Comparison of ENCODE assay signal across 9 mouse cellular contexts in genomic region chr19:10190796-10191195, GRCm38 (mm10). TPM values are rescaled to one million over a fixed set of nuclear protein-coding genes. Genes with fewer than 3 reads are reported as not detected.
A peak's percentile ranks its signal among the peaks of the same experiment; 100 is the strongest.
DNase-seq lines count a peak whose midpoint lies in the region; TF ChIP-seq lines count a peak whose summit lies in the region.
"Had no signal": no experiment of that assay in that cellular context is flagged by ENCODE, and none has a peak within 500 bp of the region (broad histone marks: within the 10 kb centered on the region; RNA-seq: fewer than 3 reads in every experiment).

No protein-coding gene starts in this region.

- peak; percentile 57; the same call in 1 of the 2 replicates for TF ChIP-seq CTCF in cerebellum, adult 2 months (IDR thresholded peaks at IDR 0.05; ENCODE audit: borderline replicate concordance, insufficient read depth, low read depth, low read length)
- peak; percentile 66 for TF ChIP-seq CTCF in cortical plate, adult 2 months (IDR thresholded peaks at IDR 0.05; ENCODE audit: extremely low read depth, insufficient read depth, low read length)

- H3K27ac ChIP-seq in cerebellum, adult 2 months (ENCODE audit: insufficient read depth, low read length): no peak overlapping the region
- H3K27ac ChIP-seq in cortical plate, adult 2 months (ENCODE audit: insufficient read depth, low read length): no peak overlapping the region
- peak overlapping the region; percentile 84 for H3K27ac ChIP-seq in macrophage

- TF ChIP-seq POLR2A in cerebellum, adult 2 months (IDR thresholded peaks at IDR 0.05; ENCODE audit: borderline replicate concordance, insufficient read depth, low read length): no peak
- no peak for TF ChIP-seq POLR2A in cortical plate, adult 2 months (IDR thresholded peaks at IDR 0.05; ENCODE audit: extremely low read depth, insufficient read depth, low read length)

- H3K36me3 ChIP-seq in macrophage (ENCODE audit: inconsistent target): peaks cover 44% of the 10 kb centered on the region; the same call in 1 of the 2 replicates

- DNase-seq in cerebellum, adult 2 months: peak; percentile 42 to 53
- DNase-seq in cerebellum, adult 11 months: no peak
- DNase-seq in NIH3T3 (ENCODE audit: low read depth): peak; percentile 92
- DNase-seq in heart, adult 9 months (ENCODE audit: low spot score in 2 of 2): peak; percentile 53 to 71
- DNase-seq in layer of hippocampus, postnatal 14 days (ENCODE audit: low spot score in 2 of 2): peak; percentile 81 to 87
- DNase-seq in telencephalon, adult 2 months (ENCODE audit: low read depth, low spot score): peak; percentile 32

- H3K4me3 ChIP-seq in cerebellum, adult 2 months (replicated peaks; ENCODE audit: insufficient read depth, low read depth, low read length): no peak overlapping the region
- no peak overlapping the region for H3K4me3 ChIP-seq in cortical plate, adult 2 months (ENCODE audit: insufficient read depth, low read length)
- no peak overlapping the region for H3K4me3 ChIP-seq in macrophage (ENCODE audit: inconsistent target)
- H3K4me3 ChIP-seq: megakaryocyte, embryonic 14.5 days had no signal

- H3K79me2 ChIP-seq in macrophage (ENCODE audit: inconsistent target): peaks cover 15% of the 10 kb centered on the region; the same call in 1 of the 2 replicates

- H3K4me1 ChIP-seq in cerebellum, adult 2 months (ENCODE audit: control insufficient read depth, insufficient read depth, low read length): peaks cover 11% of the 10 kb centered on the region
- H3K4me1 ChIP-seq in cortical plate, adult 2 months (ENCODE audit: control insufficient read depth, insufficient read depth, low read length): peaks cover 2% of the 10 kb centered on the region; the same call in 1 of the 2 replicates

- no peaks in the 10 kb centered on the region for H3K27me3 ChIP-seq in cerebellum, adult 2 months (ENCODE audit: control insufficient read depth, insufficient read depth, low read length)
- H3K27me3 ChIP-seq: megakaryocyte, embryonic 14.5 days had no signal

- 43% methylated on average over 2 of the region's 2 CpGs for WGBS in cerebellum, adult 2 months
- 53% methylated on average over 2 of the region's 2 CpGs for whole genome bisulfite sequencing in macrophage (ENCODE audit: missing documents)

RNA-seq across cellular contexts. Expression of gene Fads1, which starts 8.1 kb away (rescaled TPM):
- 141 and 161 TPM in 2 replicates for polyA plus RNA-seq in cerebellum, adult 2 months (2012; rRNA removed)
- 195 and 212 TPM in 2 replicates for polyA plus RNA-seq in cortical plate, adult 2 months (2012; rRNA removed)
- 100 to 1,000 TPM; 193 to 203 TPM for total RNA-seq in layer of hippocampus, postnatal 14 days (2021)
- total RNA-seq in macrophage (2018; cell fraction: chromatin; rRNA removed): 10 to 100 TPM in 17 of 26 experiments, 1 to 10 TPM in 9; 1.8 to 88.5 (median 20.6) TPM
- 100 to 1,000 TPM in 19 of 26 experiments, 10 to 100 TPM in 7; 60.5 to 162 (median 111) TPM for total RNA-seq in macrophage (2018; cell fraction: cytosol; rRNA removed)
- 100 to 1,000 TPM in 6 of 26 experiments, 10 to 100 TPM in 19, 1 to 10 TPM in 1; 7.6 to 131 (median 53.2) TPM for total RNA-seq in macrophage (2018; cell fraction: nucleus; rRNA removed)
- polyA plus RNA-seq in macrophage (2018): 63.4 to 93.5 TPM (median 74.9 TPM) in 3 replicates

RNA-seq across cellular contexts. Expression of gene Tmem258, which starts 13.0 kb away (rescaled TPM):
- polyA plus RNA-seq in cerebellum, adult 2 months (2012; rRNA removed): 59.2 and 65.5 TPM in 2 replicates
- 51.0 and 60.1 TPM in 2 replicates for polyA plus RNA-seq in cortical plate, adult 2 months (2012; rRNA removed)
- total RNA-seq in layer of hippocampus, postnatal 14 days (2021): 10 to 100 TPM; 90.6 to 91.7 TPM
- total RNA-seq in macrophage (2018; cell fraction: chromatin; rRNA removed): 10 to 100 TPM in 25 of 26 experiments, 1 to 10 TPM in 1; 6.3 to 45.1 (median 23.2) TPM
- 100 to 1,000 TPM in 7 of 26 experiments, 10 to 100 TPM in 19; 69.4 to 116 (median 93.9) TPM for total RNA-seq in macrophage (2018; cell fraction: cytosol; rRNA removed)
- total RNA-seq in macrophage (2018; cell fraction: nucleus; rRNA removed): 10 to 100 TPM; 12.3 to 48.6 (median 32.6) TPM
- 135 to 169 TPM (median 137 TPM) in 3 replicates for polyA plus RNA-seq in macrophage (2018)

RNA-seq across cellular contexts. Expression of gene Fen1, which starts 13.2 kb away (rescaled TPM):
- 19.9 and 20.2 TPM in 2 replicates for polyA plus RNA-seq in cerebellum, adult 2 months (2012; rRNA removed)
- polyA plus RNA-seq in cortical plate, adult 2 months (2012; rRNA removed): 12.1 and 12.5 TPM in 2 replicates
- 10 to 100 TPM in 1 of 2 experiments, 1 to 10 TPM in 1; 8.8 to 10.1 TPM for total RNA-seq in layer of hippocampus, postnatal 14 days (2021)
- total RNA-seq in macrophage (2018; cell fraction: chromatin; rRNA removed): 1 to 10 TPM; 1.0 to 6.2 (median 2.4) TPM
- total RNA-seq in macrophage (2018; cell fraction: cytosol; rRNA removed): 10 to 100 TPM; 13.9 to 28.0 (median 21.1) TPM
- 10 to 100 TPM in 16 of 26 experiments, 1 to 10 TPM in 10; 3.5 to 35.0 (median 11.2) TPM for total RNA-seq in macrophage (2018; cell fraction: nucleus; rRNA removed)
- 13.8 to 52.7 TPM (median 20.3 TPM) in 3 replicates for polyA plus RNA-seq in macrophage (2018)

RNA-seq across cellular contexts. Expression of gene Myrf, which starts 49.8 kb away (rescaled TPM):
- 35.0 and 43.1 TPM in 2 replicates for polyA plus RNA-seq in cerebellum, adult 2 months (2012; rRNA removed)
- polyA plus RNA-seq in cortical plate, adult 2 months (2012; rRNA removed): 21.0 and 26.4 TPM in 2 replicates
- 10 to 100 TPM; 29.6 to 31.2 TPM for total RNA-seq in layer of hippocampus, postnatal 14 days (2021)
- total RNA-seq in macrophage (2018; cell fraction: chromatin; rRNA removed): 1 to 10 TPM in 11 of 26 experiments, under 1 TPM in 11, not detected in 4; 0.18 to 3.1 (median 0.97) TPM
- total RNA-seq in macrophage (2018; cell fraction: cytosol; rRNA removed): 1 to 10 TPM in 8 of 26 experiments, under 1 TPM in 18; 0.09 to 2.9 (median 0.54) TPM
- 1 to 10 TPM in 5 of 26 experiments, under 1 TPM in 18, not detected in 3; 0.12 to 2.7 (median 0.64) TPM for total RNA-seq in macrophage (2018; cell fraction: nucleus; rRNA removed)
- polyA plus RNA-seq in macrophage (2018): 0.08 to 0.37 TPM (median 0.17 TPM) in 3 replicates
